Mouse (Mus musculus) liver, adult 2 months (tissue): ENCODE data around the gene Abca14.

Source experiments
- CTCF ChIP-seq: fragments of 200-500 bp; IDR thresholded peaks from 2 replicates; pipeline ENCODE4 v1.5.1; 2011; ENCODE audit warnings: low read depth, low read length, control low read depth
- POLR2A ChIP-seq: fragments of 200-500 bp; IDR thresholded peaks from 2 replicates; pipeline ENCODE4 v1.6.1; 2011; ENCODE audit warnings: low read length, control low read depth; ENCODE audit not compliant: insufficient read depth; ENCODE audit errors: extremely low read depth

DNA sequence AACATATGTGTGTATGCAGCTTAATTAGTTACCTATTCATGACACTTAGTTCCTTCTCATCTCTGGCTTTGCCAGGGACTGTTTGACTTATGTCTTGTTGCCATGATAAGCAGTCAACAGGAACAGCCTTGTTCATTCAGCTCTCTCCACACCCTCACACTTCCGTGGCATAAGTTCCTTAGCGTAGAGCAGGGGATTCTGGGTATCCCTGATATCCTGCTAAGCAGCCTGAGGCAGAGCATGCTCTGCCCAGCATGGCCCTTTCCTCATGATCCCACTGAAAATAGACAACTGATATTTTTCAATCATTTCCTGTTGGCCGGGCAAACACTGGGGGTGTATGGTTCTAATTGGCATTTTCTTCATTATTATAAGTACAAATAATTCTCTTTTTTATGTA lies 26.1 kb upstream of the Abca14 start:
- TF ChIP-seq CTCF: no peak
- TF ChIP-seq POLR2A: no peak
